Mouse (Mus musculus): ENCODE results near the gene M1ap.

GRCm38 (mm10) chr6:82961664-82962063 lies 15.0 kb downstream of the M1ap start:
- no peak for TF ChIP-seq MAFK (IDR thresholded peaks at IDR 0.05; ENCODE audit: insufficient read depth, low read depth, low read length)
- TF ChIP-seq ZNF384 (IDR thresholded peaks at IDR 0.05; ENCODE audit: low read depth, low read length) = no peak
- no peak for TF ChIP-seq ZC3H11A (IDR thresholded peaks at IDR 0.05; ENCODE audit: borderline replicate concordance, low read depth, low read length)
- no peak for TF ChIP-seq HCFC1 (IDR thresholded peaks at IDR 0.05; ENCODE audit: borderline replicate concordance, insufficient read depth, low read length)
- no peak for TF ChIP-seq CHD2 (IDR thresholded peaks at IDR 0.05; ENCODE audit: low read depth, low read length)

Data from ES-E14 (cell line).